Mouse (Mus musculus): ENCODE results near the gene Kndc1.

- TF ChIP-seq CTCF (IDR thresholded peaks at IDR 0.05; ENCODE audit: insufficient read depth, low read depth, low read length) (no peak), POLR2A (IDR thresholded peaks at IDR 0.05; ENCODE audit: insufficient read depth, low read depth, low read length) (no peak)
Observed at GRCm38 (mm10) chr7:139850677-139851076, 43.8 kb upstream of the Kndc1 start.

All from olfactory bulb, adult 2 months (tissue).